Mouse (Mus musculus) erythroblast, embryonic 14.5 days (primary cell): ENCODE measurements around the gene Atox1. TPM values are rescaled to one million over a fixed set of nuclear protein-coding genes. Genes with fewer than 3 reads are reported as not detected.

Experiments
- H3K27me3 ChIP-seq: 2 replicates; pipeline ENCODE4 v1.6.1; 2012; ENCODE audit warnings: inconsistent platforms; ENCODE audit not compliant: control insufficient read depth
- H3K36me3 ChIP-seq: 2 replicates; pipeline ENCODE4 v1.6.1; 2012; ENCODE audit warnings: mild to moderate bottlenecking, inconsistent platforms; ENCODE audit not compliant: control insufficient read depth
- H3K4me1 ChIP-seq: 2 replicates; pipeline ENCODE4 v1.6.1; 2012; ENCODE audit warnings: inconsistent platforms; ENCODE audit not compliant: control insufficient read depth
- H3K4me3 ChIP-seq: replicated peaks from 2 replicates; pipeline ENCODE3; 2012; ENCODE audit warnings: moderate library complexity, mild to moderate bottlenecking, inconsistent platforms
- H3K9me3 ChIP-seq: 2 replicates; pipeline ENCODE4 v1.6.1; 2012; ENCODE audit warnings: low read length, inconsistent platforms, mixed read lengths; ENCODE audit not compliant: control insufficient read depth
- GATA1 ChIP-seq: IDR thresholded peaks from 2 replicates; pipeline ENCODE4 v1.6.1; 2012; ENCODE audit warnings: low read length, inconsistent platforms, mixed read lengths
- TAL1 ChIP-seq: IDR thresholded peaks from 3 replicates; pipeline ENCODE4 v1.6.1; 2012; ENCODE audit warnings: low read length, inconsistent platforms, mixed read lengths
- polyA plus RNA-seq: library from polyadenylated mRNA; stranded (reverse); fragments of >175 nt; gene quantifications from 2 replicates; pipeline ENCODE4 v1.2.3, GENCODE M21; 2012

Gene Atox1
- polyA plus RNA-seq, 1 experiment = 3.6 TPM

- no peaks in the 10 kb centered on the region for H3K27me3 ChIP-seq
- no peaks in the 10 kb centered on the region for H3K9me3 ChIP-seq
- no peak overlapping the region for H3K4me3 ChIP-seq
- TF ChIP-seq GATA1 (no peak), TAL1 (no peak)
- H3K4me1 ChIP-seq = no peaks in the 10 kb centered on the region
- no peaks in the 10 kb centered on the region for H3K36me3 ChIP-seq
Measured at GRCm38 (mm10) chr11:55436089-55436488, 24.9 kb downstream of the Atox1 start.

GRCm38 (mm10) chr11:55432981-55433380, 28.1 kb downstream of the Atox1 start:
- no peak for TF ChIP-seq GATA1
- TF ChIP-seq TAL1 = no peak
- Histone ChIP-seq H3K4me1 (no peaks in the 10 kb centered on the region), H3K9me3 (no peaks in the 10 kb centered on the region), H3K27me3 (no peaks in the 10 kb centered on the region), H3K36me3 (no peaks in the 10 kb centered on the region), H3K4me3 (no peak overlapping the region)

GRCm38 (mm10) chr11:55429973-55430372, 31.1 kb downstream of the Atox1 start:
- Histone ChIP-seq H3K36me3 (no peaks in the 10 kb centered on the region), H3K4me1 (no peaks in the 10 kb centered on the region), H3K9me3 (no peaks in the 10 kb centered on the region), H3K27me3 (no peaks in the 10 kb centered on the region), H3K4me3 (no peak overlapping the region)
- TF ChIP-seq GATA1 = no peak
- TF ChIP-seq TAL1 = no peak

- no peaks in the 10 kb centered on the region for H3K4me1 ChIP-seq
- no peak overlapping the region for H3K4me3 ChIP-seq
- H3K27me3 ChIP-seq = no peaks in the 10 kb centered on the region
- H3K9me3 ChIP-seq = no peaks in the 10 kb centered on the region
- TF ChIP-seq GATA1 (no peak), TAL1 (no peak)
- H3K36me3 ChIP-seq = no peaks in the 10 kb centered on the region
Measured at GRCm38 (mm10) chr11:55428186-55429012, 32.6 kb downstream of the Atox1 start.

GRCm38 (mm10) chr11:55424746-55425360, 36.2 kb downstream of the Atox1 start:
- no peaks in the 10 kb centered on the region for H3K9me3 ChIP-seq
- no peak for TF ChIP-seq GATA1
- no peak for TF ChIP-seq TAL1
- no peaks in the 10 kb centered on the region for H3K4me1 ChIP-seq
- peaks cover 3% of the 10 kb centered on the region for H3K27me3 ChIP-seq
- no peak overlapping the region for H3K4me3 ChIP-seq
- H3K36me3 ChIP-seq = no peaks in the 10 kb centered on the region

- TF ChIP-seq TAL1 (no peak), GATA1 (no peak)
- H3K4me1 ChIP-seq = no peaks in the 10 kb centered on the region
- H3K36me3 ChIP-seq = no peaks in the 10 kb centered on the region
- H3K27me3 ChIP-seq = peaks cover 14% of the 10 kb centered on the region
- H3K9me3 ChIP-seq = no peaks in the 10 kb centered on the region
- no peak overlapping the region for H3K4me3 ChIP-seq
Measured at GRCm38 (mm10) chr11:55423756-55424155, 37.3 kb downstream of the Atox1 start.

- H3K4me1 ChIP-seq = no peaks in the 10 kb centered on the region
- H3K36me3 ChIP-seq = no peaks in the 10 kb centered on the region
- no peak for TF ChIP-seq TAL1
- no peak for TF ChIP-seq GATA1
- no peak within 1 kb of the TSS for H3K4me3 ChIP-seq
- H3K9me3 ChIP-seq = no peaks in the 10 kb centered on the region
- peaks cover 19% of the 10 kb centered on the region for H3K27me3 ChIP-seq
Measured at GRCm38 (mm10) chr11:55422978-55423377, 38.1 kb downstream of the Atox1 start, which contains the start of gene Sparc. Gene Sparc, minus strand, starts transcription at chr11:55423183.

GRCm38 (mm10) chr11:55419678-55420307, 41.2 kb downstream of the Atox1 start:
- H3K36me3 ChIP-seq = no peaks in the 10 kb centered on the region
- H3K9me3 ChIP-seq = no peaks in the 10 kb centered on the region
- TF ChIP-seq GATA1 (no peak), TAL1 (no peak)
- no peaks in the 10 kb centered on the region for H3K4me1 ChIP-seq
- H3K27me3 ChIP-seq = peaks cover 27% of the 10 kb centered on the region
- peak overlapping the region; percentile 22 for H3K4me3 ChIP-seq

- no peak for TF ChIP-seq GATA1
- TF ChIP-seq TAL1 = no peak
- Histone ChIP-seq H3K36me3 (no peaks in the 10 kb centered on the region), H3K4me3 (peak overlapping the region; percentile 22), H3K4me1 (no peaks in the 10 kb centered on the region), H3K9me3 (no peaks in the 10 kb centered on the region), H3K27me3 (peaks cover 27% of the 10 kb centered on the region)
Measured at GRCm38 (mm10) chr11:55419296-55419677, 41.8 kb downstream of the Atox1 start.
